Mouse (Mus musculus) layer of hippocampus, postnatal 10 days (tissue): Measurements from ENCODE around the gene Tm2d1. TPM values are rescaled to one million over a fixed set of nuclear protein-coding genes. Genes with fewer than 3 reads are reported as not detected.
"Not testable (repeated sequence)": the region's sequence is repeated elsewhere in the genome, so short reads cannot be mapped to it uniquely, and the experiment has no call there.

Experiments
- DNase-seq, 2 experiments: peaks; one replicate each; pipeline ENCODE4 v3.0.0; 2021; ENCODE audit warnings: low spot score in 2 of 2
- long read RNA-seq: library from polyadenylated mRNA; stranded (forward); transcript quantifications from one replicate; pipeline ENCODE4 v2.0.0, GENCODE M21; 2023
- total RNA-seq, 2 experiments: library from RNA; stranded (reverse); gene quantifications; 2 replicates each; pipeline ENCODE4 v1.2.3; 2021

Tm2d1 gene
- 10 to 100 TPM; 35.9 to 46.7 TPM for total RNA-seq
- long read RNA-seq, transcript Tm2d1-202 (7 exons, 1,027 nt) = major isoform, 81 of 88 reads
- long read RNA-seq, partial matches to known transcripts = 0 of 88 reads
- long read RNA-seq, other reads (novel, unspliced or antisense) = 3 of 88 reads

- peak; percentile 77 to 85 for DNase-seq
Measured at GRCm38 (mm10) chr4:98382716-98383424, at the start of gene Tm2d1. TSS of gene Tm2d1 (minus strand) at chr4:98383306.

DNA sequence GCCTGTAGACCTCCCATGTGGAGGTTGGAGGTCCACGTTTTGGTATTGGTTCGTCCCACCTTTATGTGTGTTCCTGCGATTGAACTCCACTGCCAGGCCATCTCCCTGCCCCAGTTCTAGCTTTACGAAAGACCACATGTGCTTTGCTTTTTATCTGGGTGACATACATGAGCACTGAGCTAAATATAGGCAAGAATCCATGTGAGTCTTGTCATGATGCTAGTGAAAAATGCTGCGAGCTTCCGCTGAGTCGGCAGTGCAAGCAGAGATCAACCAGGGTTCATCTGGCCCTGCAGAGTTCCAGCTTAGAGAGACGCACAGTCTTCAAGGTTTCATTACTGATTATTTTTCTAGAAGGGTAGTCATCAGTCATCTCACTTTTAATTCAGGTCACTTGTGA lies 45.3 kb upstream of the Tm2d1 start:
- no peak for DNase-seq

- not testable (repeated sequence) for DNase-seq
Measured at GRCm38 (mm10) chr4:98415150-98415549, 32.0 kb upstream of the Tm2d1 start.

GRCm38 (mm10) chr4:98408455-98408854 lies 25.3 kb upstream of the Tm2d1 start:
- no peak for DNase-seq

DNA sequence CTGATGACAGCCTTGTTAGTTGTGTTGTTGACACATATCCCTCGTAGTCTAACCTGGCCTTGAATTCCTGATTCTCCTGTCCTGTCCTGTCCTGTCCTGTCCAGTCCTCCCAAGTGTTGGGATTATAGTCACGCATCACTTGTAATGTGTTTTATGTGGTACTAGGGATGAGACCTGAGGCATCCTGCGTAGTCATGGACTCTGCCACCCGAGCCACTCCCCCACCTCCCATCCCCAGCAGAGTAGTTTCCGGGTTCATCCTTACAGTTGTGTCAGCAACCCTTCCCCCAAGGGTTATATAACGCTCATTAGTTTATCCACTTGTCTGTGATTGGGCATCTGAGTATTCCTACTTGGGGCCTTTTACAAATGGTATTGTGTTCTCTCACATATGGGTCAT lies 21.3 kb upstream of the Tm2d1 start:
- no peak for DNase-seq

GRCm38 (mm10) chr4:98403492-98403891 lies 20.4 kb upstream of the Tm2d1 start:
- no peak for DNase-seq

DNA sequence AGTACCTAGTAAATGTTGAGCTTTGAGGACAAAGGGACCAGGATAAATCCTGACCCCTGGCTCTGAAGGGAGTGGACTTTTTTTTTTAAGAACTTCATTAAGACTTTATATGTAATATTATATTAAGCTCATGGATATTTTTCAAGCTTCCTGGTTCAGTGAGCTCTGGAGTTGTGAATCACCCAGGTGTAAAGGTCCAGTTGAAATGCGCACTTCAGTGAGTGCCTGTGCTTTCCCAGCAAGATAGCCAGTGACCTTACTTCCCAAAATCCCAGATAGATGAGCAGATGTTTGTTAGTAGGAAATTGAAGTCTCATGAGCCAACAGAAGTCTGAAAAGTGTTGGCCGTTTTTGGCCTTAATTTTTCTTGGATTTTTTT lies 18.5 kb upstream of the Tm2d1 start:
- no peak for DNase-seq

- DNase-seq = no peak
Measured at GRCm38 (mm10) chr4:98400926-98401583, 17.9 kb upstream of the Tm2d1 start.

DNA sequence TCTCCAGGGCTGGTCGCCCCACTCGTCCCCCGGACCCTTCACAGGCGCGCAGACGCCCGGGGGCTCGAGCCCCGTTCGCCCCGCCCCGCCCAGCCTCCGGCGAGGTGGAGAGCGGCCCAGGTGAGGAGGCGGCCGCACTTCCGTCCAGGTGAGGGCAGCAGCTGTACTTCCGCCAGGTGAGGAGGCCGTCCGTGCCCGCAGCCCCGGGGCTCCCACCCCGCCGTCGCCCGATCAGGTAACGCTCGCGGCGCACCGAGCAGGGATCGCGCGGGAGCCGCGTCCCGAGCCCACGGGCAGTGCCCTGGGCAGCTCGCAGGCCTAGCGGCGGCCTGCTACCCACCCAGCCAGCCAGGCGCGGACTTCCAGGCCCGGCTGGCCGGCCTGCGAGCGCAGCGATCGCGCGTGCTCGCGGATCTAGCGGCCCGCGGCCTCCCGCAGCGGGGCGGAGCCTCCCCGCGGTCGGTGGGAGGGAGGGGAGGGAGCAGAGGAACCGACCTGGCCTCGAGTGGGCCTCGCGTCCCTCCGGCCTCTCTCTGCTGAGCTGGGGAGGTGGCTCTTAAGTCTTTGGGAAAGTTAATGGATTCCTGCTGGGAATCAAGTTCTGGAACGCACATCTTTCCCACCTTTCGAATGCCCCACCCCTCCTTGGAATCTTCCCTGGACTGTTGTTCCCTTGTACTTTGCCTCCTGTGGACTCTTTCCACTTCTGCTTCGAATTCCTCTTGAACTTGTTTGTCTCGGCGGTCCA lies 12.8 kb upstream of the Tm2d1 start, which contains the start of gene Patj:
TSS of gene Patj (plus strand) at position 96 of the 748 bp plus-strand sequence.
- peak; percentile 59 to 69 for DNase-seq

GRCm38 (mm10) chr4:98395346-98395689 lies 12.2 kb upstream of the Tm2d1 start:
- no peak for DNase-seq

DNA sequence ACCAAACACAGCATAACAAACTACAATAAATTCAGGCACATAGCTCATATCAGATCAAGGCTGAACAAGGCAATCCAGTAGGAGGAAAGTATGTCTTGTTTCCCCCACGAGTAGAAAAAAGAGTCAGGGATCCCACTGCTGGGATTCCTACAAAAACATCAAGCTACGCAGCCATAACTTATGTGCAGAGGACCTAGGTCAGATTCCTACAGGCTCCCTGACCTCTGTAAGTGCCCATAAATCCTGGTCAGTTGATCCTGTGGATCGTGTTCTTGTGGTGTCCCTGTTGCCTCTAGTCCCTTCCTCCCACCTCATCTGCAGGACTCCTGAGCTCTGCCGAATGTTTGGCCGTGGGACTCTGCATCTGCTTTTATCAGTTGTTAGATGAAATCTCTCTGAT lies 1.9 kb upstream of the Tm2d1 start:
- DNase-seq = no peak

DNA sequence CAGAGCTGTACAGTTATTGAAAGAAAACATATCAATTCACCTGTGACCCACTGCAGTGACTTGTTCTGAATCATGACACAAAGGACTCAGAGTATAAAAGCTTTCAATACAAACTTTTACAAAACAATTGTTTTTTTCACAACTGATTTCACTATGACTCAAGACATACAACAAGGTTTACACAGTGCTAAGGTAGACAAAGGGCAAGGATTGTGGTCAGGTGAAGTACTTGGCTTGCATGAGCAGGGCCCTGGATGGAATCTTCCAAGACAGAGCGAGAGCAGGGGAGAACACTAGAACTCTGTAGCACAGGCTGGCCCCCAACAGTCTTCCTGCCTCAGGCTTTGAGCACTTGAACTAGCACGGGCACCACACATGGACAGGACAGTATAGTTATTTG lies 6.2 kb downstream of the Tm2d1 start:
- no peak for DNase-seq

DNA sequence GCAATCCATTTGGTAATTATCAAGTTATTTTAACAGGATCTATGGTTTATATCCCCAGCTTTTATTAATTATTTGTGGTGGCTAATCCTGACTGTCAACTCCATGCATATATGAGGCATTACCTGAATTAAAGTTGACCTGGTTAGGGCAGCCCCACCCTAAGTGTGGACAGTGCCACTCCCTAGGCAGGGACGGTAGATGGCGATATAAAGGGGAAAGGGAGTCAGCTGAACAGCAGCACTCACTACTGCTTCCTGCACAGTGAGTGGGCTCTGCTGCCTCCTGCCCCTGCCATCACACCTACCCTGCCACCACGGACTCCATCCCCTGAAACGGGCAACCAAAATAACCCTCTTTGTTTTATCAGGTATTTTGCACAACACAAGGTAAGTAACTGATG lies 7.7 kb downstream of the Tm2d1 start:
- DNase-seq = no peak

DNA sequence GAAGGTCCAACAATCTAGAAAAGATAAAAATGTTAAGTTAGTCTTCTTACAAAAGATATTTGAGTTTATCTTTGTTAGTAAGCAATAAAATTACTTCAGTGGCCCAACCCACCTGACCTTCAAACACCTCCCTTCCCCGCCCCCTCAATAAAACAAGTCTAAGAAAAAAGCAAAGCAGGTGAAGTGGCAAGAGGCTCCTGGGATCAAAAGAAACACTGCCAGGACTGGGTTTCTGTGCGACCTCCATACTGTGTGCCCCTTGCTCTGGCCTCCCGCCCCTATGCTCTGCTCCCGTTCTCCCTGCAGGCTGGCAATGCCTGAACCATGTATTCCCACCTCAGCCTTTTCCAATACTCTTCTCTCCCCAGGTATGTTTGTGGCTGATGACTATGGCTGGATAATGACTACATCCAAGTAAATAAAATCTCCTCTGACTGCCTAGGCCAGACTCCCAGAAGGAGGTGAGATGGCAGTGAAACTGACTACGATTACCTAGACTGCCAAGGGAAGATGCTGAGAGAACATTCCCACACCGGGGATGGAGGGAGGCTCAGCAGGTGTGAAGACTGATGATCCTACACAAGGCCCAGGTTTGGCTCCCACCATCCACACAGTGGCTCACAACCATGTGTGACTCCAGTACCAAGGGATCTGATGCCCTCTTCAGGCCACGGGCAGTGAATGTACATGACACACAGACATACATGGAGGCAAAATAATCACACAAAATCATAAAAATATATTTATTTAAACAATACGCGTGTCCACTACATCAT lies 24.9 kb downstream of the Tm2d1 start:
- no peak for DNase-seq

DNA sequence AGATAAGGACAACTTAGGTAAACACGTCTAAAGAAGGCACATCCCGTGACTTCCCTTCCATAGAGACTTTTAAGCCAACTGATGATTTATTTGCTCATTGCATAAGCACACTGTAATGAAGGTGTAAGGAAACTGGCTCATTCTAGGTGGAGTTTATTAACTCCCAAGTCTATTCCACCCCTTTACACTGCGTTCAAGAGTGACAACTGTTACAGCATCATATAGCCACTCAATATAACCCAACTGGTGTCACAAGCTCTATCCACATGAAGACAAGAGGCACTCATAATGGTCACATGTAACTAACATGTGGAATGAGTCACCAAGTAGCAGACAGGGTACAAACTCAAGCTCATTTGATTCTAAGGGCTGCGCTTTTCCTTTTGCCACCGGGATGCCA lies 34.5 kb downstream of the Tm2d1 start:
- no peak for DNase-seq

- peak; percentile 21 to 26 for DNase-seq
Measured at GRCm38 (mm10) chr4:98345783-98346182, 37.3 kb downstream of the Tm2d1 start.

DNA sequence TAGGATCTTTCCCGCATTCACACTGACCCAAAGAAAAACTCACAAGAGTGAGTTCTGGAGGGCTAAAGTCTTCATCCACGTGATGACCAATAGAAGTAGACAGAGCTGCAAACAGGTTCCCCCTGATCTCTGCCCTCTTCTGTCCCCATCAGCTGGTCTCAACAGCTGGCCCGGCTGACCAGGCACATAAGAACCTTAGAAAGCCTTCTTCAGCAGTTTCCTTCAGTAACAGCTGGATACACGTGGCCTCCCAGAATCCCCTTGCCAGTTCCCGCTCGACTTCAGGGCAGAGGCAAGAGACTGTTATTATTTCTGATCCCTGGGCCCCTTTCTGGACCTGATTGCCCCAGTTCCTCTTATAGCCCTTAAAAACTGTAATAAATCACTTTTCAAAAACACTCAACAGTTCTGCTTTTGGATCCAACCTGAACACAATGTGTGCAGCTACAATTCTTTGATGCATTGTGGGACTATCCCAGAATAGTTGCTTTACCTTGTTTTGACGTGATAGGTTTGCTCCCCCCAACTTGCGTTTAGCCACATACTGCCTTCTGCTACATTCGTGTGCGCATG lies 43.0 kb downstream of the Tm2d1 start:
- DNase-seq = no peak

GRCm38 (mm10) chr4:98338636-98339630 lies 44.2 kb downstream of the Tm2d1 start:
- DNase-seq = no peak

- DNase-seq = no peak
Measured at GRCm38 (mm10) chr4:98337197-98337596, 45.9 kb downstream of the Tm2d1 start.

DNA sequence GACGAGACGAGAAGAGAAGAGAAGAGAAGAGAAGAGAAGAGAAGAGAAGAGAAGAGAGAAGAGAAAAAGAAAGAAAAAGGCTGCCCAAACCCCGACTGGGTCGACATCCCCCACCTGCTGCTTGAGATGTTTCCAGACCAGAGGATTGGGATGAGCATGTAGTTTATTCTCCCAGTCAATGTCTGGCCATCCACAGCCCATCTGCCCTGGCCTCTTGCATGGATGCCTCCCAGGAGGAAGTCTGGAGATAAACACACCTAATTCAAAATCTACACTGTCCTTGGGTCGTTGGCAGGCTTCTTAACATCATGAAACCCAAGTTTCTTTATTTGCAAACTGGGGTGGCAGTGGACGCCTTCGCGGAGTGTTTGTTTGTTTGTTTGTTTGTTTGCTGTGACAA lies 47.4 kb downstream of the Tm2d1 start:
- DNase-seq = no peak
